Mouse (Mus musculus) limb, embryonic 12.5 days (tissue): ENCODE measurements around the gene D630045J12Rik. TPM values are rescaled to one million over a fixed set of nuclear protein-coding genes. Genes with fewer than 3 reads are reported as not detected.

ENCODE experiments used
- ATAC-seq: fragments of 200-750 bp; cut with Nextera tagmentation; 2 replicates; pipeline ENCODE4 v1.8.0; 2017; ENCODE audit warnings: low read depth, moderate TSS enrichment; ENCODE audit not compliant: insufficient number of reproducible peaks, insufficient read depth, low FRiP score, low TSS enrichment
- H3K27ac ChIP-seq: fragments of 300-500 bp; sonication (generic); 2 replicates; pipeline ENCODE4 v1.5.1; 2016; ENCODE audit warnings: mild to moderate bottlenecking, moderate library complexity
- H3K27me3 ChIP-seq: fragments of 300-500 bp; sonication (generic); 2 replicates; pipeline ENCODE4 v1.6.1; 2016; ENCODE audit warnings: mild to moderate bottlenecking, moderate library complexity
- H3K36me3 ChIP-seq: fragments of 300-500 bp; sonication (generic); 2 replicates; pipeline ENCODE4 v1.6.1; 2016; ENCODE audit warnings: mild to moderate bottlenecking, moderate library complexity
- H3K4me1 ChIP-seq: fragments of 300-500 bp; sonication (generic); replicated peaks from 2 replicates; pipeline ENCODE4 v1.6.1; 2016
- H3K4me2 ChIP-seq: fragments of 300-500 bp; sonication (generic); 2 replicates; pipeline ENCODE4 v1.6.1; 2016; ENCODE audit warnings: mild to moderate bottlenecking, moderate library complexity
- H3K4me3 ChIP-seq: fragments of 300-500 bp; sonication (generic); replicated peaks from 2 replicates; pipeline ENCODE4 v1.5.1; 2016; ENCODE audit warnings: mild to moderate bottlenecking
- H3K9ac ChIP-seq: fragments of 300-500 bp; sonication (generic); replicated peaks from 2 replicates; pipeline ENCODE4 v1.6.1; 2016; ENCODE audit warnings: mild to moderate bottlenecking, moderate library complexity
- H3K9me3 ChIP-seq: fragments of 300-500 bp; sonication (generic); 2 replicates; pipeline ENCODE4 v1.6.1; 2016; ENCODE audit warnings: mild to moderate bottlenecking, moderate library complexity
- WGBS: fragments of 180-500 bp; shearing (Covaris S2); methylation state at CpG from one replicate; pipeline ENCODE4 v1.1.7; 2016; 5-methylcytosine and 5-hydroxymethylcytosine counted together
- polyA plus RNA-seq: library from polyadenylated mRNA; unstranded; fragments of >200 nt; fragmentation: Nextera tagmentation; extraction: Ambion mirVana; gene quantifications from 2 replicates; pipeline ENCODE4 v1.2.1, GENCODE M21; 2016

The D630045J12Rik gene
- polyA plus RNA-seq, 1 experiment from 2014 or later = 7.6 TPM

GRCm38 (mm10) chr6:38110859-38111258, 142.9 kb downstream of the D630045J12Rik start:
- 0 out of 2 replicates have a peak, but pooled peaks cover 4% of the 10 kb centered on the region for H3K27me3 ChIP-seq
- 77% methylated on average over 9 of the region's 9 CpGs for WGBS
- no peak overlapping the region for H3K27ac ChIP-seq
- H3K9me3 ChIP-seq = no peaks in the 10 kb centered on the region
- no peaks in the 10 kb centered on the region for H3K36me3 ChIP-seq
- H3K4me2 ChIP-seq = no peak overlapping the region
- no peak for ATAC-seq
- H3K9ac ChIP-seq = no peak overlapping the region
- H3K4me1 ChIP-seq = peaks cover 8% of the 10 kb centered on the region; the same call in 1 of the 2 replicates
- no peak overlapping the region for H3K4me3 ChIP-seq

GRCm38 (mm10) chr6:38109871-38110270, 143.9 kb downstream of the D630045J12Rik start:
- Histone ChIP-seq H3K36me3 (no peaks in the 10 kb centered on the region), H3K9me3 (no peaks in the 10 kb centered on the region), H3K4me1 (peaks cover 8% of the 10 kb centered on the region; the same call in 1 of the 2 replicates), H3K27me3 (0 out of 2 replicates have a peak, but pooled peaks cover 4% of the 10 kb centered on the region), H3K4me2 (peak overlapping the region; percentile 33; the same call in 1 of the 2 replicates), H3K27ac (no peak overlapping the region), H3K4me3 (no peak overlapping the region), H3K9ac (no peak overlapping the region)
- no peak for ATAC-seq
- WGBS = 8% methylated on average over 9 of the region's 9 CpGs

- no peak within 1 kb of the TSS for H3K4me3 ChIP-seq
These were observed 144.5 kb downstream of the D630045J12Rik start, which contains the start of gene Tmem213 for GRCm38 (mm10) chr6:38109160-38109795. Gene Tmem213, plus strand, starts transcription at chr6:38109255.

DNA sequence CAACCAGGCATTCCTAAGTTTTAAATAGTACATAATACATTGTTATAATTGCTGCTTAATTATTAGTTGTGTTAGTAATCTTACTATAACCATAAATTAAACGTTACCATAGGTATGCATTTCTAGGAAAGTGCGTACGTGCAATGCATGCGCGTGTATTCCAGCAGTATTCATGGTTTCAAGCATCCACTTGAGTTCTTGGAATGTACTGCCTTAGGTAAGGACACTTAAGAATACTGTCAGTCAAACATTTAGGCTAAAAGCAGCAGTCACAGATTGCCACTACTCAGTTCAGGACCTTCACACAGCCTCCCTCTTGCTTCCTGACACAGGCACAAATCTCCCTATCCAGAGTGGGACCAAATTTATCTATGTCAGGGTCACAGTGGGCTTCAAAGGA, 145.4 kb downstream of the D630045J12Rik start:
- 85% methylated on average over 5 of the region's 5 CpGs for WGBS
- no peak for ATAC-seq
- Histone ChIP-seq H3K9ac (no peak overlapping the region), H3K4me2 (no peak overlapping the region), H3K27ac (no peak overlapping the region), H3K27me3 (0 out of 2 replicates have a peak, but pooled peaks cover 4% of the 10 kb centered on the region), H3K36me3 (no peaks in the 10 kb centered on the region), H3K9me3 (no peaks in the 10 kb centered on the region), H3K4me1 (peaks cover 13% of the 10 kb centered on the region; the same call in 1 of the 2 replicates), H3K4me3 (no peak overlapping the region)

More at GRCm38 (mm10) chr6:38109160-38109795, 144.5 kb downstream of the D630045J12Rik start, which contains the start of gene Tmem213:
- WGBS = 22% methylated on average over 9 of the region's 9 CpGs
- no peak within 1 kb of the TSS for H3K9ac ChIP-seq
- H3K27me3 ChIP-seq = 0 out of 2 replicates have a peak, but pooled peaks cover 4% of the 10 kb centered on the region
- H3K27ac ChIP-seq = no peak within 1 kb of the TSS
- H3K4me1 ChIP-seq = peaks cover 8% of the 10 kb centered on the region; the same call in 1 of the 2 replicates
- H3K9me3 ChIP-seq = no peaks in the 10 kb centered on the region
- H3K4me2 ChIP-seq = peak within 1 kb of the TSS; percentile 33; the same call in 1 of the 2 replicates
- peak; percentile 26; the same call in 1 of the 2 replicates for ATAC-seq
- no peaks in the 10 kb centered on the region for H3K36me3 ChIP-seq

GRCm38 (mm10) chr6:38105924-38106323, 147.9 kb downstream of the D630045J12Rik start:
- 89% methylated on average over 9 of the region's 9 CpGs for WGBS
- no peak for ATAC-seq
- peaks cover 13% of the 10 kb centered on the region; the same call in 1 of the 2 replicates for H3K4me1 ChIP-seq
- H3K36me3 ChIP-seq = no peaks in the 10 kb centered on the region
- H3K4me2 ChIP-seq = no peak overlapping the region
- no peak overlapping the region for H3K27ac ChIP-seq
- 0 out of 2 replicates have a peak, but pooled peaks cover 4% of the 10 kb centered on the region for H3K27me3 ChIP-seq
- H3K9me3 ChIP-seq = no peaks in the 10 kb centered on the region
- H3K4me3 ChIP-seq = no peak overlapping the region
- no peak overlapping the region for H3K9ac ChIP-seq

DNA sequence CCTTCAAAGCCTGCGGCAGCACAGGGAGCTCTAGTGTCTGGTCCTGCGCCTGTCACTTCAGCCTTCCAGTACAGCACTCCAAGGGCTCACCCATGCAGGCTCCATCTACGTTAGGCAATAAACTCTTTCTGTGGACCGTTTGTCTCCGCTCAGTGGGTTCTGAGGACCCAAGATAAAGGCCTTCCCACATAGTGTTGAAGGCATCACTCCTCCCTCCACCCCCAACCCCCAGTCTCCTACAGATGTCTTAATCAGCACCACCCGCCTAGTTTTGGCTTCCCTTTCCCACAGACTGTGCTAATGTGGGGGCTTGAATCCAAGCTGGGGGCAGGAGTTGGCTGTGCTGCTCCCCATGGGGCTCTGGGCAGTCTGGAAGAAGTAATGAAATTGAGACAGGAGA, 150.0 kb downstream of the D630045J12Rik start:
- Histone ChIP-seq H3K9me3 (no peaks in the 10 kb centered on the region), H3K9ac (no peak overlapping the region), H3K4me1 (peaks cover 5% of the 10 kb centered on the region; the same call in 1 of the 2 replicates), H3K4me2 (no peak overlapping the region), H3K27me3 (no peaks in the 10 kb centered on the region), H3K27ac (no peak overlapping the region), H3K36me3 (no peaks in the 10 kb centered on the region), H3K4me3 (no peak overlapping the region)
- ATAC-seq = no peak
- WGBS = 40% methylated on average over 6 of the region's 6 CpGs

- H3K27ac ChIP-seq = no peak overlapping the region
- no peak overlapping the region for H3K9ac ChIP-seq
- H3K4me3 ChIP-seq = no peak overlapping the region
- no peaks in the 10 kb centered on the region for H3K27me3 ChIP-seq
- peaks cover 5% of the 10 kb centered on the region; the same call in 1 of the 2 replicates for H3K9me3 ChIP-seq
- peaks cover 5% of the 10 kb centered on the region; the same call in 1 of the 2 replicates for H3K4me1 ChIP-seq
- ATAC-seq = no peak
- WGBS = 91% methylated on average over 7 of the region's 7 CpGs
- no peak overlapping the region for H3K4me2 ChIP-seq
- H3K36me3 ChIP-seq = no peaks in the 10 kb centered on the region
These were observed 151.5 kb downstream of the D630045J12Rik start for GRCm38 (mm10) chr6:38102216-38102795.

DNA sequence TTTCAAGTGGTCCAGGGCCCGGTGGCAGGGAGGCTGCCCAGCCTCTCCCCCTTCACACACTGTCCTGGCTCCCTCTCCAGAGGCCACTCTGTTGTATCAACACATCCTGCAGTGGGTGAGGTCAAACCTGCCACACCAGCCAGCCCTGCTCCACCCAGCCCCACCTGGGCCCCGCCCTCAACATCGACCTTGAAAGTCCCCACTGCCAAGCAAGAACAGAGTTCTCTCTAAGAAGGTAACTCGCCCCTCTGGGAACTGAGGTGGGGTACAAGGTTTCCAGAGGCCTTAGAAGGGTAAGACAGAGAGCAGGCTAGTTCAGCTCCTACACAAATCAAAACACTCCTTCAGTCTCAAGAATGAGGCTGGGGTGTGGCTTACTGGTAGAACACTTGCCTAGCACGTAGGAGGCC, 156.8 kb downstream of the D630045J12Rik start:
- Histone ChIP-seq H3K27me3 (no peaks in the 10 kb centered on the region), H3K4me1 (no peaks in the 10 kb centered on the region), H3K4me3 (no peak overlapping the region), H3K9me3 (peaks cover 5% of the 10 kb centered on the region; the same call in 1 of the 2 replicates), H3K36me3 (no peaks in the 10 kb centered on the region), H3K27ac (no peak overlapping the region), H3K9ac (no peak overlapping the region), H3K4me2 (no peak overlapping the region)
- no peak for ATAC-seq
- 68% methylated on average over 5 of the region's 5 CpGs for WGBS

- Histone ChIP-seq H3K36me3 (no peaks in the 10 kb centered on the region), H3K4me3 (no peak overlapping the region), H3K9ac (no peak overlapping the region), H3K27me3 (no peaks in the 10 kb centered on the region), H3K4me2 (no peak overlapping the region), H3K27ac (no peak overlapping the region), H3K9me3 (peaks cover 5% of the 10 kb centered on the region; the same call in 1 of the 2 replicates), H3K4me1 (no peaks in the 10 kb centered on the region)
- ATAC-seq = no peak
- WGBS = 95% methylated on average over 10 of the region's 10 CpGs
These were observed 159.1 kb downstream of the D630045J12Rik start for GRCm38 (mm10) chr6:38094701-38095100.

DNA sequence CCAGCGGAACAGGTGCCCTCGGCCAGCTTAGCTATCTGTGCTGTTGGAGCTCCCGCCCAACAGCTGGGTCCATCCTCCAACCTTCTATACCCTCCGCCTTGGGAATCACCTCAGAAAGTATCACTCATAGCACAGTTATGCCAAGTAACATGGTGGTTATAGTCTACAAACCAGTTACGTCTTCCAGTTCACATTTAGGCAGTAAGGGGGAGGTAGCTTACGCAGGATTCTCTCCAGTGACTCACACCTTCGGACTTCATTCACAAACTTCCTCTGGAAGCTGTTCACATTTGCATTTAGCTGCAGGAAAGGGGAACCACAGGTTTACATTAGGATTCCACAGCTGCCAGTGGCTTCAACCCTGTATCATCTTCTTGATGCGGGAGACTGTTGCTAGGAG, 161.3 kb downstream of the D630045J12Rik start:
- H3K9ac ChIP-seq = no peak overlapping the region
- H3K9me3 ChIP-seq = no peaks in the 10 kb centered on the region
- no peak overlapping the region for H3K4me3 ChIP-seq
- H3K27ac ChIP-seq = no peak overlapping the region
- no peaks in the 10 kb centered on the region for H3K27me3 ChIP-seq
- H3K36me3 ChIP-seq = no peaks in the 10 kb centered on the region
- no peak overlapping the region for H3K4me2 ChIP-seq
- H3K4me1 ChIP-seq = no peaks in the 10 kb centered on the region
- ATAC-seq = no peak
- WGBS = 94% methylated on average over 8 of the region's 8 CpGs

DNA sequence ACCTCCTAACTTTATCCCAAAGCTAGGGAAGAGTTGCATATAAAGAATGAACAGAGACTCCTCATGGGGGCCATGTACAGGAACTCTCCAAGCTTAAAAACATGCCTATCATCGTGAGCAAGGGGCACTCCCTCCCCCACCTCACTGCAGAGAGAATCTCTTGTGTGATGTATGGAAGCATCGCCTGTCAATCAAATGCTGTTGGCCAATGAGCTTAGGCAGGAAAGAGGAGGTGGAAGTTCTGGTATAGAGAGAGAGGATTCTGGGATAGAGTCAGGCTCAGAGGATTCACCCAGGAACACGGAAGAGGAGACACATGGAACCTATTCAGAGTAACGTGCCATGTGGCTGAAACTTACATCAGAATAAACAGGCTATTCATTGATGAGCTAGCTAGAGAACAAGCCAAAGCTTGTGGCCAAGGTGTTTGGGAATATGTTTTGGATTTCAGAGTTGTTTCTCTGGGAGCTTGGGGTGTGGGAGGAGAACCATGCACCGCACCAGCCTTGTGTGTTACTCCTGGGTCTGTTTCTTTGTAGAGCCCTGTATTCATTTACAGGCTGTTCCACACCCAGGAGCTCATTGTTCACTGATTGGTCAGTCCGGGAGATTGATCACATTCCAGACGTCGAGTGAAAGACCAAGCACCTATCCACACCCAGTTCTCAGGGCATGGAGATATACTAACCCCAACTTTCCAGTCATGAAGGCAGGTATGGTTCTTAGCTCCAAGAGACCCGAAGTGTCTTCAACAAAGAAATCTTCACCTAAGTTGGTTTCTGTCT, 166.4 kb downstream of the D630045J12Rik start:
- no peak for ATAC-seq
- H3K27ac ChIP-seq = no peak overlapping the region
- H3K4me1 ChIP-seq = no peaks in the 10 kb centered on the region
- H3K4me2 ChIP-seq = no peak overlapping the region
- no peaks in the 10 kb centered on the region for H3K36me3 ChIP-seq
- H3K9ac ChIP-seq = no peak overlapping the region
- H3K4me3 ChIP-seq = no peak overlapping the region
- H3K9me3 ChIP-seq = no peaks in the 10 kb centered on the region
- H3K27me3 ChIP-seq = no peaks in the 10 kb centered on the region
- WGBS = 76% methylated on average over 9 of the region's 9 CpGs
